8 mouse cellular contexts compared by ENCODE assay signal in the genomic region with DNA sequence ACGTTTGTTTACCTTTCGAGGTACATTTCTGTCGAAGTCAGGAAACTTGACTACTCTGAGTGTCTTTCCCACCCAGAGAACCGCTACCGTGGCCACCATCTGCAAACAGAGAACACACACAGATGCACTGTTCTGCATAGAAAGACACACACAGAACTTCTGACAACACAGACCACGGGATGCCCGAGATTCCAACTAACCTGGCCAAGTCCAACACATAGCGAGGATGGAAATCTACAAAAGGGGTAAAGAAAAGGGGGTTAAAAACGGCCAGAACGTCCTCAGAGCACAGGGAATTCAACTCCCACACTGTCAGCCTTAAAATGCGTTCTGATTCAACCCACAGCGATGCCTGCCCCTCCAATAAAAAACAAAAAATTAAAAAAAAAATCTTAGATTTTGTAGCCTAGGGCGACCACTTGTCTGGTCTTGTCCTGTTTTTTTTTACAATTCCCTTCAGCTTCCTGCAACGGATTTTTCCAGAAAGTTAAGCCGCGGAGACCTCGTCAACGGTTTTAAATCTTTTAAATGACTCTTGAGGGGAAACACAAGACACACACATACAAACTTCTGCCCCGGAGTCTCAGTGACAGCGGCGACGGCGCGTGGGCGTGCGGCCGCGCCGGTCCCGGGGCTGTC. TPM values are rescaled to one million over a fixed set of nuclear protein-coding genes. Genes with fewer than 3 reads are reported as not detected.
DNase-seq lines count a peak whose midpoint lies in the region; ATAC-seq and TF ChIP-seq lines count a peak whose summit lies in the region.

No protein-coding gene starts in this region.

- H3K4me3 ChIP-seq in cortical plate, adult 2 months (ENCODE audit: insufficient read depth, low read length): peak overlapping the region; percentile 91
- H3K4me3 ChIP-seq in hindbrain, embryonic 11.5 days (ENCODE audit: low read depth, low read length): peak overlapping the region; percentile 83
- peak overlapping the region; percentile 97 to 99 for H3K4me3 ChIP-seq in liver, embryonic 14.5 days (ENCODE audit: insufficient read depth in 1 of 2, low read depth in 2 of 2, low read length in 2 of 2)
- peak overlapping the region; percentile 89 for H3K4me3 ChIP-seq in stomach, embryonic 15.5 days (replicated peaks)

- peak; percentile 32 for ATAC-seq in CD4-positive, CD25-positive, alpha-beta regulatory T cell, adult 4 months
- ATAC-seq in hindbrain, embryonic 11.5 days (ENCODE audit: low FRiP score): no peak
- ATAC-seq in liver, embryonic 14.5 days (ENCODE audit: insufficient read depth): no peak; the same call in 1 of the 2 replicates
- ATAC-seq in stomach, embryonic 15.5 days (ENCODE audit: insufficient read depth, low FRiP score, low read depth): no peak

- WGBS in hindbrain, embryonic 11.5 days: 4% methylated on average over 30 of the region's 30 CpGs
- 5% methylated on average over 30 of the region's 30 CpGs for WGBS in liver, embryonic 14.5 days (ENCODE audit: insufficient replicate concordance)
- WGBS in stomach, embryonic 15.5 days: 1% methylated on average over 30 of the region's 30 CpGs

- no peaks in the 10 kb centered on the region for H3K9me3 ChIP-seq in hindbrain, embryonic 11.5 days (ENCODE audit: control insufficient read depth, low read length)
- H3K9me3 ChIP-seq in liver, embryonic 14.5 days (ENCODE audit: control insufficient read depth, low read length): no peaks in the 10 kb centered on the region
- no peaks in the 10 kb centered on the region for H3K9me3 ChIP-seq in stomach, embryonic 15.5 days

- peak; percentile 11 for DNase-seq in kidney, adult 18-20 months
- DNase-seq in kidney, adult 11 months: no peak
- peak; percentile 42 for DNase-seq in hindbrain, embryonic 11.5 days (ENCODE audit: low spot score)
- no peak for DNase-seq in liver, embryonic 14.5 days (ENCODE audit: low read depth in 3 of 3, low spot score in 3 of 3)
- no peak for DNase-seq in urinary bladder, postnatal 10 days (ENCODE audit: low spot score)

- no peaks in the 10 kb centered on the region for H3K27me3 ChIP-seq in hindbrain, embryonic 11.5 days (ENCODE audit: control insufficient read depth, insufficient read depth, low read length)
- no peaks in the 10 kb centered on the region for H3K27me3 ChIP-seq in liver, embryonic 14.5 days (ENCODE audit: control insufficient read depth, insufficient read depth, low read length)
- no peaks in the 10 kb centered on the region for H3K27me3 ChIP-seq in stomach, embryonic 15.5 days (replicated peaks)

- TF ChIP-seq POLR2A in cortical plate, adult 2 months (IDR thresholded peaks at IDR 0.05; ENCODE audit: extremely low read depth, insufficient read depth, low read length): no peak

- no peak for TF ChIP-seq EP300 in liver, embryonic 14.5 days (IDR thresholded peaks at IDR 0.05; ENCODE audit: low read depth)

- peak overlapping the region; percentile 99 for H3K9ac ChIP-seq in hindbrain, embryonic 11.5 days (ENCODE audit: low read depth, low read length)
- peak overlapping the region; percentile 96 for H3K9ac ChIP-seq in liver, embryonic 14.5 days (replicated peaks)
- peak overlapping the region; percentile 97 for H3K9ac ChIP-seq in stomach, embryonic 15.5 days

- no peak for TF ChIP-seq CTCF in cortical plate, adult 2 months (IDR thresholded peaks at IDR 0.05; ENCODE audit: extremely low read depth, insufficient read depth, low read length)
- TF ChIP-seq CTCF in liver, embryonic 14.5 days (IDR thresholded peaks at IDR 0.05; ENCODE audit: low read depth): no peak

- peak overlapping the region; percentile 74 for H3K27ac ChIP-seq in cortical plate, adult 2 months (ENCODE audit: insufficient read depth, low read length)
- H3K27ac ChIP-seq in hindbrain, embryonic 11.5 days (ENCODE audit: low read depth, low read length): peak overlapping the region; percentile 97
- H3K27ac ChIP-seq in liver, embryonic 14.5 days: peak overlapping the region; percentile 51
- H3K27ac ChIP-seq in stomach, embryonic 15.5 days: peak overlapping the region; percentile 97

- H3K4me2 ChIP-seq in hindbrain, embryonic 11.5 days (replicated peaks; ENCODE audit: low read depth, low read length): peak overlapping the region; percentile 65
- H3K4me2 ChIP-seq in liver, embryonic 14.5 days (ENCODE audit: low read depth): peak overlapping the region; percentile 78
- H3K4me2 ChIP-seq in stomach, embryonic 15.5 days: peak overlapping the region; percentile 61

- no peaks in the 10 kb centered on the region for H3K36me3 ChIP-seq in hindbrain, embryonic 11.5 days (ENCODE audit: control insufficient read depth, insufficient read depth, low read length)
- no peaks in the 10 kb centered on the region; the same call in none of the 2 replicates for H3K36me3 ChIP-seq in liver, embryonic 14.5 days (replicated peaks; ENCODE audit: control insufficient read depth, insufficient read depth, low read depth)
- H3K36me3 ChIP-seq in stomach, embryonic 15.5 days: peaks cover 4% of the 10 kb centered on the region; the same call in 1 of the 2 replicates

- H3K4me1 ChIP-seq in cortical plate, adult 2 months (ENCODE audit: control insufficient read depth, insufficient read depth, low read length): peaks cover 1% of the 10 kb centered on the region; the same call in 1 of the 2 replicates
- H3K4me1 ChIP-seq in hindbrain, embryonic 11.5 days (replicated peaks; ENCODE audit: control insufficient read depth, insufficient read depth, low read length): no peaks in the 10 kb centered on the region
- peaks cover 3 to 16% of the 10 kb centered on the region in 2 experiments; a peak in 3 of 4 replicates for H3K4me1 ChIP-seq in liver, embryonic 14.5 days (replicated peaks; ENCODE audit: control insufficient read depth in 2 of 2, insufficient read depth in 2 of 2, low read length in 1 of 2)
- peaks cover 4% of the 10 kb centered on the region; the same call in 1 of the 2 replicates for H3K4me1 ChIP-seq in stomach, embryonic 15.5 days

RNA-seq across cellular contexts. Expression of gene Slc35d1, which starts 1.0 kb away (rescaled TPM):
- 10 to 100 TPM; 45.3 to 48.8 TPM for polyA plus RNA-seq in CD4-positive, CD25-positive, alpha-beta regulatory T cell, adult 4 months (2017; shearing (Covaris generic))
- polyA plus RNA-seq in cortical plate, adult 2 months (2012; rRNA removed): 8.8 and 9.9 TPM in 2 replicates
- polyA plus RNA-seq in hindbrain, embryonic 11.5 days (2014; fragmentation: Nextera tagmentation; extraction: Ambion mirVana): 10.9 and 11.5 TPM in 2 replicates
- polyA plus RNA-seq in liver, embryonic 14.5 days (2012; rRNA removed): 5.5 and 6.4 TPM in 2 replicates
- polyA plus RNA-seq in liver, embryonic 14.5 days (2014; fragmentation: Nextera tagmentation; extraction: Ambion mirVana): 4.4 and 6.5 TPM in 2 replicates
- 11.3 and 11.5 TPM in 2 replicates for polyA plus RNA-seq in stomach, embryonic 15.5 days (2015; fragmentation: Nextera tagmentation; extraction: Ambion mirVana)

Comparison
In these comparisons a context has a peak if more than half of its experiments do, and no peak if none do; other contexts are left out.
1. DNase-seq: peak in kidney, adult 18-20 months (single experiment) and hindbrain, embryonic 11.5 days (single experiment); none in kidney, adult 11 months (single experiment), liver, embryonic 14.5 days (0 of 3) and urinary bladder, postnatal 10 days (single experiment).
2. Peak in every context shown above with its lines, with median percentiles within 50 percentile points of each other: H3K27ac ChIP-seq, H3K4me3 ChIP-seq, H3K4me2 ChIP-seq and H3K9ac ChIP-seq.